Mouse (Mus musculus) intestine, postnatal 0 days (tissue): ENCODE data around the gene D430041D05Rik. TPM values are rescaled to one million over a fixed set of nuclear protein-coding genes. Genes with fewer than 3 reads are reported as not detected.

ENCODE experiments used
- ATAC-seq: fragments of 200-750 bp; cut with Nextera tagmentation; 2 replicates; pipeline ENCODE4 v1.8.0; 2017; ENCODE audit warnings: mild to moderate bottlenecking, moderate TSS enrichment, moderate library complexity
- H3K27ac ChIP-seq: fragments of 300-500 bp; sonication (generic); 2 replicates; pipeline ENCODE4 v1.5.1; 2014; ENCODE audit warnings: mild to moderate bottlenecking, low read depth, low read length, moderate library complexity
- H3K27me3 ChIP-seq: fragments of 300-500 bp; sonication (generic); replicated peaks from 2 replicates; pipeline ENCODE4 v1.6.1; 2014; ENCODE audit warnings: low read length, mixed read lengths; ENCODE audit not compliant: control insufficient read depth, insufficient read depth
- H3K36me3 ChIP-seq: fragments of 300-500 bp; sonication (generic); 2 replicates; pipeline ENCODE4 v1.6.1; 2014; ENCODE audit warnings: mild to moderate bottlenecking, moderate library complexity; ENCODE audit not compliant: control insufficient read depth, insufficient read depth
- H3K4me1 ChIP-seq: fragments of 300-500 bp; sonication (generic); replicated peaks from 2 replicates; pipeline ENCODE4 v1.6.1; 2014; ENCODE audit warnings: antibody characterized with exemption, low read length, mixed read lengths; ENCODE audit not compliant: control insufficient read depth, insufficient read depth
- H3K4me2 ChIP-seq: fragments of 300-500 bp; sonication (generic); replicated peaks from 2 replicates; pipeline ENCODE4 v1.6.1; 2014; ENCODE audit warnings: low read depth, mild to moderate bottlenecking, moderate library complexity
- H3K4me3 ChIP-seq: fragments of 300-500 bp; sonication (generic); 2 replicates; pipeline ENCODE4 v1.5.1; 2014; ENCODE audit warnings: low read depth, low read length
- H3K9ac ChIP-seq: fragments of 300-500 bp; sonication (generic); 2 replicates; pipeline ENCODE4 v1.6.1; 2014; ENCODE audit warnings: mild to moderate bottlenecking, low read depth, low read length
- H3K9me3 ChIP-seq: fragments of 300-500 bp; sonication (generic); 2 replicates; pipeline ENCODE4 v1.6.1; 2016; ENCODE audit warnings: mixed run types; ENCODE audit not compliant: control insufficient read depth
- CTCF ChIP-seq: sonication (generic); IDR thresholded peaks from 2 replicates; pipeline ENCODE4 v1.5.1; 2016; ENCODE audit warnings: low read depth, mild to moderate bottlenecking, control low read depth, antibody characterized with exemption, moderate library complexity
- WGBS: fragments of 180-500 bp; shearing (Covaris S2); extraction: QIAGEN DNeasy Blood & Tissue Kit; methylation state at CpG from one replicate; pipeline ENCODE4 v1.1.7; 2014; 5-methylcytosine and 5-hydroxymethylcytosine counted together
- polyA plus RNA-seq: library from polyadenylated mRNA; unstranded; fragments of >200 nt; fragmentation: Nextera tagmentation; extraction: Ambion mirVana; gene quantifications from 2 replicates; pipeline ENCODE4 v1.2.1, GENCODE M21; 2015

The D430041D05Rik gene
- polyA plus RNA-seq, 1 experiment from 2014 or later, result 0.05 TPM

DNA sequence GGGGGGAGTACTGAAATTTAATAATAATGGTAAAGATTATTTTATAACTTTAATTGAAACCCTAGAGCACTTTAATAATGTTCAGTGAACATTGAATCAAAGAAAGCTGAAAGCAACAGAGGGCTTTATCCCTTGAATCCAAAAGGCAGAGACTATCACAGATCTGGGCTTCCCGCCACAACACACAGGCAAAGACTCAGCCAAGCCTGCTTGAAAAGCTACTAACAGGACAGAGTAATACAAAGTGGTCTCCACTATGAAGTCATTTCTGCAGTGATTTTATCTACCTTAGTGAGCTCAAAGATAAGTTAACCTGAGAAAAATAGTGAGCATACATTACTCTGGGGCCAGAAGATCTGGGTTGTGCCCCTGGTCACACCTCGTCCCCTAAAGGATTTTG lies 128.0 kb downstream of the D430041D05Rik start:
- WGBS, result 86% methylated on average over 2 of the region's 2 CpGs
- ATAC-seq, result no peak
- no peak for TF ChIP-seq CTCF

GRCm38 (mm10) chr2:104267049-104267448 lies 143.8 kb downstream of the D430041D05Rik start:
- Histone ChIP-seq H3K36me3 (no peaks in the 10 kb centered on the region), H3K4me3 (no peak overlapping the region), H3K4me1 (no peaks in the 10 kb centered on the region), H3K9ac (no peak overlapping the region), H3K9me3 (no peaks in the 10 kb centered on the region), H3K4me2 (no peak overlapping the region), H3K27ac (no peak overlapping the region), H3K27me3 (no peaks in the 10 kb centered on the region)
- TF ChIP-seq CTCF, result no peak
- WGBS, result 19% methylated on average over 4 of the region's 4 CpGs
- no peak for ATAC-seq

More for the DNA sequence above, 128.0 kb downstream of the D430041D05Rik start:
- H3K4me3 ChIP-seq, result no peak overlapping the region
- H3K9ac ChIP-seq, result no peak overlapping the region
- no peaks in the 10 kb centered on the region for H3K27me3 ChIP-seq
- no peak overlapping the region for H3K27ac ChIP-seq
- H3K4me1 ChIP-seq, result no peaks in the 10 kb centered on the region
- H3K4me2 ChIP-seq, result no peak overlapping the region
- no peaks in the 10 kb centered on the region for H3K9me3 ChIP-seq
- H3K36me3 ChIP-seq, result no peaks in the 10 kb centered on the region

DNA sequence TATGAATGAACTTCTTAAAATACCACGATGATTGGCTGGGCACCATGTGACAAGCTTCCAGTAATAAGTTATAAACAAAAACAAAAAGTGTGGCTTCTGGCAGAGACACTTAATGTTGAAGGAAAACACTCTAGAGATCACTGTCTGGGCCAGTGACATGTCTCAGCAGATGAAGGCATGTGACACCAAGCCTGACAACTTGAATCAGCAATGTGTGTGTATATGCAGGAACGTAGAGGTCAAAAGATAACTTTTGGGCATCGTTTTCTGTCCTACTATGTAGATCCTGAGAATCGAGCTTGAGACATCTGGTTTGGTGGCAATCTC lies 149.1 kb downstream of the D430041D05Rik start:
- H3K9me3 ChIP-seq, result no peaks in the 10 kb centered on the region
- H3K4me3 ChIP-seq, result no peak overlapping the region
- H3K4me2 ChIP-seq, result no peak overlapping the region
- no peak overlapping the region for H3K9ac ChIP-seq
- no peak for TF ChIP-seq CTCF
- ATAC-seq, result no peak
- H3K4me1 ChIP-seq, result no peaks in the 10 kb centered on the region
- no peaks in the 10 kb centered on the region for H3K27me3 ChIP-seq
- H3K27ac ChIP-seq, result no peak overlapping the region
- H3K36me3 ChIP-seq, result no peaks in the 10 kb centered on the region
- WGBS, result 79% methylated on average over 4 of the region's 4 CpGs

GRCm38 (mm10) chr2:104260920-104261740 lies 149.7 kb downstream of the D430041D05Rik start:
- no peak overlapping the region for H3K9ac ChIP-seq
- WGBS, result 73% methylated on average over 18 of the region's 18 CpGs

GRCm38 (mm10) chr2:104256585-104256984 lies 154.2 kb downstream of the D430041D05Rik start:
- no peaks in the 10 kb centered on the region for H3K36me3 ChIP-seq
- no peaks in the 10 kb centered on the region for H3K9me3 ChIP-seq
- H3K27me3 ChIP-seq, result no peaks in the 10 kb centered on the region
- no peak for ATAC-seq
- H3K4me2 ChIP-seq, result no peak overlapping the region
- no peak overlapping the region for H3K4me3 ChIP-seq
- 66% methylated on average over 15 of the region's 15 CpGs for WGBS
- no peak overlapping the region for H3K9ac ChIP-seq
- H3K4me1 ChIP-seq, result no peaks in the 10 kb centered on the region
- no peak overlapping the region for H3K27ac ChIP-seq
- TF ChIP-seq CTCF, result no peak

More at GRCm38 (mm10) chr2:104260920-104261740, 149.7 kb downstream of the D430041D05Rik start:
- no peak for TF ChIP-seq CTCF
- Histone ChIP-seq H3K36me3 (no peaks in the 10 kb centered on the region), H3K4me3 (no peak overlapping the region), H3K27ac (no peak overlapping the region), H3K9me3 (no peaks in the 10 kb centered on the region), H3K27me3 (no peaks in the 10 kb centered on the region), H3K4me2 (no peak overlapping the region), H3K4me1 (no peaks in the 10 kb centered on the region)
- no peak for ATAC-seq

DNA sequence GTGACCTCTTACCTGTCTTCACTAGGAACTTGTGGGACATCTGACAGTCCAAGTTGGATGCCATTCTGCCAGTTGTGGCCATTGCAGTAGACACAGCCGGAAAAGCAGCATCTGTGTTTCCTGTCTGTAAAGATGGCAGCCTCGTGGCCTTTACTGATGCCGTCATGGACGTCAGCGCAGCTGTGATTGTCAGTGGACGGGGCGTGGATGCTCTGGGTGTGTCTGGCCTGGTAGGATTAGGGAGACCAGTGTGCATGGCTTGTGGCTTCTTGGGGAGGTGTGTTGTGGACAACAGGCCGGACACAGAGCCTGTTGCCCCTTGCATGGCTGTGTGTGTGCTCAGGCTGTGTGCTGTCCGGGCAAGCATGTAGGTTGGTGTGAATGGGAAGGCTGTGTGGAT lies 155.9 kb downstream of the D430041D05Rik start:
- no peaks in the 10 kb centered on the region for H3K9me3 ChIP-seq
- no peak overlapping the region for H3K4me2 ChIP-seq
- no peak for TF ChIP-seq CTCF
- H3K4me3 ChIP-seq, result no peak overlapping the region
- no peaks in the 10 kb centered on the region for H3K27me3 ChIP-seq
- no peak overlapping the region for H3K27ac ChIP-seq
- H3K4me1 ChIP-seq, result no peaks in the 10 kb centered on the region
- H3K36me3 ChIP-seq, result no peaks in the 10 kb centered on the region
- no peak for ATAC-seq
- no peak overlapping the region for H3K9ac ChIP-seq
- WGBS, result 87% methylated on average over 9 of the region's 9 CpGs
